Mouse (Mus musculus): ENCODE data around the gene Gm11172.
"Not testable (repeated sequence)": the region's sequence is repeated elsewhere in the genome, so short reads cannot be mapped to it uniquely, and the experiment has no call there.

Gene Gm11172

GRCm38 (mm10) chr16:10785371-10786231, 27.1 kb upstream of the Gm11172 start, which contains the start of gene Socs1:
TSS of gene Socs1 (minus strand) at chr16:10785536.
- DNase-seq (ENCODE audit: low read depth, low spot score) = peak; percentile 81

GRCm38 (mm10) chr16:10786288-10786687, 26.4 kb upstream of the Gm11172 start:
- peak; percentile 72 for DNase-seq (ENCODE audit: low read depth, low spot score)

GRCm38 (mm10) chr16:10786782-10787547, 25.8 kb upstream of the Gm11172 start:
- DNase-seq (ENCODE audit: low read depth, low spot score) = no peak

GRCm38 (mm10) chr16:10787548-10788058, 25.1 kb upstream of the Gm11172 start:
- no peak for DNase-seq (ENCODE audit: low read depth, low spot score)

- no peak for DNase-seq (ENCODE audit: low read depth, low spot score)
These were observed 24.4 kb upstream of the Gm11172 start, which contains the start of gene Tnp2 for GRCm38 (mm10) chr16:10788271-10788670. TSS of gene Tnp2 (minus strand) at chr16:10788660.

- no peak for DNase-seq (ENCODE audit: low read depth, low spot score)
These were observed 23.8 kb upstream of the Gm11172 start for GRCm38 (mm10) chr16:10788866-10789265.

GRCm38 (mm10) chr16:10790702-10791101, 22.0 kb upstream of the Gm11172 start, which contains the start of gene Prm3:
TSS of gene Prm3 (minus strand) at chr16:10790914.
- no peak for DNase-seq (ENCODE audit: low read depth, low spot score)

GRCm38 (mm10) chr16:10796034-10796433, 16.7 kb upstream of the Gm11172 start, which contains the start of gene Prm2:
TSS of gene Prm2 (minus strand) at chr16:10796134.
- DNase-seq (ENCODE audit: low read depth, low spot score) = no peak

- DNase-seq (ENCODE audit: low read depth, low spot score) = not testable (repeated sequence)
These were observed 10.3 kb upstream of the Gm11172 start for GRCm38 (mm10) chr16:10802420-10802819.

GRCm38 (mm10) chr16:10805789-10806527, 6.8 kb upstream of the Gm11172 start, which contains the start of gene Prm1:
TSS of gene Prm1 (minus strand) at chr16:10805839.
- DNase-seq (ENCODE audit: low read depth, low spot score) = no peak

GRCm38 (mm10) chr16:10810376-10810775, 2.3 kb upstream of the Gm11172 start:
- no peak for DNase-seq (ENCODE audit: low read depth, low spot score)

GRCm38 (mm10) chr16:10813726-10814125, 1.0 kb downstream of the Gm11172 start:
- no peak for DNase-seq (ENCODE audit: low read depth, low spot score)

GRCm38 (mm10) chr16:10814864-10815263, 2.1 kb downstream of the Gm11172 start:
- no peak for DNase-seq (ENCODE audit: low read depth, low spot score)

GRCm38 (mm10) chr16:10818579-10819135, 5.9 kb downstream of the Gm11172 start:
- no peak for DNase-seq (ENCODE audit: low read depth, low spot score)

- no peak for DNase-seq (ENCODE audit: low read depth, low spot score)
These were observed 7.3 kb downstream of the Gm11172 start for GRCm38 (mm10) chr16:10819966-10820365.

- DNase-seq (ENCODE audit: low read depth, low spot score) = no peak
These were observed 8.7 kb downstream of the Gm11172 start for GRCm38 (mm10) chr16:10821387-10821786.

GRCm38 (mm10) chr16:10824536-10824935, 11.8 kb downstream of the Gm11172 start:
- no peak for DNase-seq (ENCODE audit: low read depth, low spot score)

- no peak for DNase-seq (ENCODE audit: low read depth, low spot score)
These were observed 13.1 kb downstream of the Gm11172 start for GRCm38 (mm10) chr16:10825840-10826239.

GRCm38 (mm10) chr16:10827269-10827668, 14.6 kb downstream of the Gm11172 start:
- no peak for DNase-seq (ENCODE audit: low read depth, low spot score)

GRCm38 (mm10) chr16:10827766-10828460, 15.2 kb downstream of the Gm11172 start:
- DNase-seq (ENCODE audit: low read depth, low spot score) = no peak

All from telencephalon, adult 2 months (tissue).